Mouse (Mus musculus) cerebellum, postnatal 36 days (tissue): Measurements from ENCODE around the gene Rbpj.

ENCODE experiments used
- DNase-seq, 2 experiments: peaks; one replicate each; pipeline ENCODE4 v3.0.0; 2021 to 2022; ENCODE audit warnings: mixed read lengths in 2 of 2

The Rbpj gene

GRCm38 (mm10) chr5:53676671-53677070 is 210.7 kb downstream of the Rbpj start:
- DNase-seq = no peak

GRCm38 (mm10) chr5:53678036-53678767 is 212.2 kb downstream of the Rbpj start:
- DNase-seq = no peak

GRCm38 (mm10) chr5:53679651-53680050 is 213.7 kb downstream of the Rbpj start:
- DNase-seq = no peak

GRCm38 (mm10) chr5:53683916-53684315 is 218.0 kb downstream of the Rbpj start:
- no peak for DNase-seq

- no peak for DNase-seq
Observed at GRCm38 (mm10) chr5:53684417-53684816, 218.5 kb downstream of the Rbpj start.

GRCm38 (mm10) chr5:53685623-53686022 is 219.7 kb downstream of the Rbpj start:
- DNase-seq = no peak

GRCm38 (mm10) chr5:53686379-53686778 is 220.4 kb downstream of the Rbpj start:
- DNase-seq = no peak

GRCm38 (mm10) chr5:53688326-53688725 is 222.4 kb downstream of the Rbpj start:
- no peak for DNase-seq

GRCm38 (mm10) chr5:53691577-53691976 is 225.6 kb downstream of the Rbpj start:
- DNase-seq = no peak

- no peak for DNase-seq
Observed at GRCm38 (mm10) chr5:53692100-53692499, 226.1 kb downstream of the Rbpj start.

- DNase-seq = no peak
Observed at GRCm38 (mm10) chr5:53692662-53693061, 226.7 kb downstream of the Rbpj start.

GRCm38 (mm10) chr5:53696701-53697100 is 230.7 kb downstream of the Rbpj start:
- no peak for DNase-seq

GRCm38 (mm10) chr5:53697794-53698193 is 231.8 kb downstream of the Rbpj start:
- no peak for DNase-seq

GRCm38 (mm10) chr5:53702686-53703085 is 236.7 kb downstream of the Rbpj start:
- DNase-seq = no peak
